Mouse (Mus musculus): Measurements from ENCODE around the gene Cnot8.

The Cnot8 gene

DNA sequence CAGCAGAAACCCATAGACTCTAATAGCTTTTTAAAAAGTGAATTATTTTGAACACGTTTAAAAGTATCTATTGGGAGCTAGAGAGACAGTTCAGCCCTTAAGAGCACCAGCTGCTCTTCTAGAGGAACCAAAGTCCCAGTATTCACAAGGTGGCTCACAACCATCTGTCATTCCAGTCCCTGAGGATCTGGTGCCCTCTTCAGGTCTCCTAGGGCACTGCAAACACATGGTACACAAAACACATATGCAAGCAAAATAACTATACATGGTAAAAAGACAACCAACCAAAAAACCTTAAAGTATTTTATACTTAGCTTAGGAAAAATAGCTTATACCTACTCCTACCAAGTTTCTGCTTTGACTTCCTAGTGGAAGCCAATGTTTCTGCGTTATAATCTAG is 61.1 kb downstream of the Cnot8 start:
- no peak for DNase-seq (ENCODE audit: low spot score)

DNA sequence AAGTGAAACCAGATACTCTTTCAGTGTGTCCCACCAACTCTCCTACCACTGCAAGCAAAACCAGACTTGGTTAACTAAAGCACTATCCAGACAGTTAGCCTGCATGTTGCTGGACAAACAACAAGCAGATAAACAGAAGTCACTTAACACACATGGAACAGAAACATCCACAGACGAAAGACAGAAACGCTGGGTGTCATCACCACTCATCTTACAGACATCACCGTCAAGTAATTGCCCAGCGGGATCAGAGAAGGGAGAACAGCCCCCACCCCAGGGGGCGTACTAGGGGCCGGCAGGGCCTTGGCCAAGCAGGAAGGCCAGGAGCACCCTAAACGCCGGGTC is 63.8 kb downstream of the Cnot8 start:
- DNase-seq (ENCODE audit: low spot score), result no peak
